1 mouse cellular context compared by ENCODE assay signal in the genomic region with DNA sequence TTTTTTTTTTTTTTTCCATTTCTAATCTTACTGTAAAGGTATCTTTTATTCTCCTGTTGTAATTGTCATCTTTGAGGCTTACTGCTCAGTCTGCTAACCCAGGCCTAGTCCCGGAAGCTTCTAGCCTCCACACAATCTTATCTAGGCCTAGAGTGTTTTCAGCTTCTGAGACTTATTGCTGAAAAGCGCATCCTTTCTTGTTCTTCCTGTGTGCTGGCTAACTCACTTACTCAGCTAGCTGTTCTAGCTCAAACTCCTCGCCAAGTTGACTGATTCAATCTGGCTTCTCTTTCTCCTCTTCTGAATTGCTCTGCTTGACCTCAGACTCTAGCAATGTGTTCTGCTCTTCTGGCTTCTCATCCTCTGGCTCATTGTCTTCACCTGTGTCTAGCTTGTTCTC.
TF ChIP-seq lines count a peak whose summit lies in the region.

No protein-coding gene starts in this region.

TF ChIP-seq in MEL, 35 proteins besides CTCF, POLR2A, EP300 and RAD21 (continued from another document):
- TF ChIP-seq MYB (IDR thresholded peaks at IDR 0.05; ENCODE audit: low read depth, low read length) (no peak), ZMIZ1 (IDR thresholded peaks at IDR 0.05; ENCODE audit: low read depth, low read length) (no peak), NRF1 (IDR thresholded peaks at IDR 0.05; ENCODE audit: insufficient read depth, low read depth, low read length, poor library complexity, severe bottlenecking) (no peak), BHLHE40 (IDR thresholded peaks at IDR 0.05; ENCODE audit: borderline replicate concordance, low read depth, low read length) (no peak), GATA1 (IDR thresholded peaks at IDR 0.05; ENCODE audit: low read depth, low read length) (peak; percentile 75), NELFE (IDR thresholded peaks at IDR 0.05; ENCODE audit: low read depth, low read length) (no peak), POLR2AphosphoS5 (IDR thresholded peaks at IDR 0.05; ENCODE audit: borderline replicate concordance, low read depth, low read length) (no peak), GABPA (IDR thresholded peaks at IDR 0.05; ENCODE audit: low read depth, low read length) (no peak), JUND (IDR thresholded peaks at IDR 0.05; ENCODE audit: low read depth, low read length) (no peak), USF1 (IDR thresholded peaks at IDR 0.05; ENCODE audit: low read depth, low read length) (no peak)
